Mouse (Mus musculus) forebrain, embryonic 16.5 days (tissue): ENCODE measurements at regions not wholly inside any gene's neighbourhood (a gene's known extent, or its start where the extent isn't known, plus 50 kb on each side); places are given as distances from the start of the nearest gene placed in this dataset.

Experiments
- ATAC-seq: fragments of 200-750 bp; cut with Nextera tagmentation; 2 replicates; pipeline ENCODE4 v1.8.0; 2017; ENCODE audit warnings: mild to moderate bottlenecking, moderate library complexity
- H3K27ac ChIP-seq: fragments of 300-500 bp; sonication (generic); 2 replicates; pipeline ENCODE4 v1.5.1; 2014; ENCODE audit warnings: low read length, control low read depth
- H3K27me3 ChIP-seq: fragments of 300-500 bp; sonication (generic); replicated peaks from 2 replicates; pipeline ENCODE4 v1.6.1; 2014; ENCODE audit warnings: low read length; ENCODE audit not compliant: control insufficient read depth, insufficient read depth
- H3K36me3 ChIP-seq: fragments of 300-500 bp; sonication (generic); 2 replicates; pipeline ENCODE4 v1.6.1; 2014; ENCODE audit not compliant: control insufficient read depth, insufficient read depth
- H3K4me1 ChIP-seq: fragments of 300-500 bp; sonication (generic); replicated peaks from 2 replicates; pipeline ENCODE4 v1.6.1; 2014; ENCODE audit warnings: low read length; ENCODE audit not compliant: control insufficient read depth, insufficient read depth
- H3K4me2 ChIP-seq: fragments of 300-500 bp; sonication (generic); 2 replicates; pipeline ENCODE4 v1.6.1; 2014; ENCODE audit warnings: mild to moderate bottlenecking, low read length, control low read depth
- H3K4me3 ChIP-seq: fragments of 300-500 bp; sonication (generic); replicated peaks from 2 replicates; pipeline ENCODE4 v1.5.1; 2014; ENCODE audit warnings: mild to moderate bottlenecking, low read length, control low read depth
- H3K9ac ChIP-seq: fragments of 300-500 bp; sonication (generic); replicated peaks from 2 replicates; pipeline ENCODE4 v1.6.1; 2014; ENCODE audit warnings: low read depth, low read length, control low read depth
- H3K9me3 ChIP-seq: fragments of 300-500 bp; sonication (generic); 2 replicates; pipeline ENCODE4 v1.6.1; 2016; ENCODE audit warnings: low read length; ENCODE audit not compliant: control insufficient read depth
- WGBS: fragments of 180-500 bp; shearing (Covaris S2); extraction: QIAGEN DNeasy Blood & Tissue Kit; methylation state at CpG from one replicate; pipeline ENCODE4 v1.1.7; 2014; 5-methylcytosine and 5-hydroxymethylcytosine counted together

- Histone ChIP-seq H3K36me3 (no peaks in the 10 kb centered on the region), H3K27me3 (peaks cover 5% of the 10 kb centered on the region), H3K9ac (no peak overlapping the region), H3K9me3 (no peaks in the 10 kb centered on the region), H3K27ac (no peak overlapping the region), H3K4me2 (no peak overlapping the region), H3K4me3 (no peak overlapping the region), H3K4me1 (no peaks in the 10 kb centered on the region)
- 65% methylated on average over 5 of the region's 5 CpGs for WGBS
- no peak for ATAC-seq
Observed at GRCm38 (mm10) chr2:146637573-146637972, 125.4 kb upstream of the Ralgapa2 start.

GRCm38 (mm10) chr2:146646237-146646972, 134.3 kb upstream of the Ralgapa2 start:
- Histone ChIP-seq H3K9me3 (no peaks in the 10 kb centered on the region), H3K27me3 (no peaks in the 10 kb centered on the region), H3K36me3 (no peaks in the 10 kb centered on the region), H3K4me2 (peak overlapping the region; percentile 30), H3K9ac (no peak overlapping the region), H3K4me1 (peaks cover 8% of the 10 kb centered on the region; the same call in 1 of the 2 replicates), H3K4me3 (no peak overlapping the region), H3K27ac (no peak overlapping the region)
- WGBS, result 2% methylated on average over 16 of the region's 16 CpGs
- ATAC-seq, result peak; percentile 80

- no peak overlapping the region for H3K9ac ChIP-seq
- H3K4me3 ChIP-seq, result no peak overlapping the region
- peak overlapping the region; percentile 30 for H3K4me2 ChIP-seq
- no peak overlapping the region for H3K27ac ChIP-seq
- WGBS, result 35% methylated on average over 2 of the region's 2 CpGs
- H3K9me3 ChIP-seq, result no peaks in the 10 kb centered on the region
- no peaks in the 10 kb centered on the region for H3K36me3 ChIP-seq
- H3K27me3 ChIP-seq, result no peaks in the 10 kb centered on the region
- peaks cover 8% of the 10 kb centered on the region; the same call in 1 of the 2 replicates for H3K4me1 ChIP-seq
- ATAC-seq, result peak; percentile 31; the same call in 1 of the 2 replicates
Observed at GRCm38 (mm10) chr2:146646973-146647282, 134.8 kb upstream of the Ralgapa2 start.

DNA sequence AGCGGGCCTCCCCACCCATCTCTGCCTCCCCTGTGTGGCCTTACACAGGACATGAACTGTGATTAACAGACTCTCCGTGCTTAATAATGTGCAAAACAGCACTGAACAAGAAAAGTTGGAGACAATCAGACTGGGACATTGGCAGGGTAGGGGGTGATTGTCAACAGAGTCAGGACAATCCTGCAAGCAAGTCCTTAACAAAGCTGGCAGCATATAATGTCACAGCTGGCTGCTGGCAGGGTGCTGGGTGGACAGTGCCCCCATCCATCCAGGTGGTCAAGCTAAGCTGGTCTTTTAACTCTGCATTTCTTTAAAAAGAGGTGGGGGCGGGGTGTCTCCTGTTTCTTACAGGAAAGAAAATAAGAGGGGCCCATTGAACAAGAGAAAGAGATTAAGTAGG, 149.2 kb upstream of the Ralgapa2 start:
- Histone ChIP-seq H3K4me2 (no peak overlapping the region), H3K9me3 (no peaks in the 10 kb centered on the region), H3K9ac (no peak overlapping the region), H3K4me3 (no peak overlapping the region), H3K27ac (no peak overlapping the region), H3K4me1 (no peaks in the 10 kb centered on the region), H3K27me3 (peaks cover 6% of the 10 kb centered on the region; the same call in 1 of the 2 replicates), H3K36me3 (no peaks in the 10 kb centered on the region)
- ATAC-seq, result no peak
- WGBS, result 23% methylated on average over 3 of the region's 3 CpGs

- ATAC-seq, result no peak
- Histone ChIP-seq H3K4me1 (no peaks in the 10 kb centered on the region), H3K36me3 (no peaks in the 10 kb centered on the region), H3K9me3 (no peaks in the 10 kb centered on the region), H3K4me3 (no peak overlapping the region), H3K9ac (no peak overlapping the region), H3K27ac (no peak overlapping the region), H3K4me2 (no peak overlapping the region), H3K27me3 (no peaks in the 10 kb centered on the region)
- 45% methylated on average over 2 of the region's 2 CpGs for WGBS
Observed at GRCm38 (mm10) chr2:146672761-146673160, 160.6 kb upstream of the Ralgapa2 start.

DNA sequence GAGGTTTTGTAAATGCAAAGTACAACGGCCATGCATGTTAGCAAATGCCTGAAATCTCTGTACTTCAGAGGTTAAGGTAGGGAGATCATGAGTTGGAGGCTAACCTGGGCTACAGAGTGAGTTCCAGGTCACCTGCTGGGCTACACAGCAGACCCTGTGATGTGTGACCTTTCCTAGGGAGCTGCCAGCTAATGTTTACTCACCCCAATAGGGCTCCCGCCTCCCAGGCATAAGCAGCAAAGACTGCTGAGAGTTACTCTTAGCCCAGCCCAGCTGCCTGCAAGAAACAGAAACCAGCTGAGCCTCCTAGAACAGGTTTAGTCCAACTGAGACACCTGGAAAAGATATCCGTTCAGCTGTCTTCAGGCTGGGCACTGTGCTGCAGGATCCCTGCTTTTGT, 169.8 kb upstream of the Ralgapa2 start:
- Histone ChIP-seq H3K9ac (no peak overlapping the region), H3K4me3 (no peak overlapping the region), H3K4me2 (no peak overlapping the region), H3K27ac (no peak overlapping the region), H3K36me3 (no peaks in the 10 kb centered on the region), H3K4me1 (no peaks in the 10 kb centered on the region), H3K27me3 (no peaks in the 10 kb centered on the region), H3K9me3 (no peaks in the 10 kb centered on the region)
- 87% methylated on average over 3 of the region's 3 CpGs for WGBS
- ATAC-seq, result no peak

DNA sequence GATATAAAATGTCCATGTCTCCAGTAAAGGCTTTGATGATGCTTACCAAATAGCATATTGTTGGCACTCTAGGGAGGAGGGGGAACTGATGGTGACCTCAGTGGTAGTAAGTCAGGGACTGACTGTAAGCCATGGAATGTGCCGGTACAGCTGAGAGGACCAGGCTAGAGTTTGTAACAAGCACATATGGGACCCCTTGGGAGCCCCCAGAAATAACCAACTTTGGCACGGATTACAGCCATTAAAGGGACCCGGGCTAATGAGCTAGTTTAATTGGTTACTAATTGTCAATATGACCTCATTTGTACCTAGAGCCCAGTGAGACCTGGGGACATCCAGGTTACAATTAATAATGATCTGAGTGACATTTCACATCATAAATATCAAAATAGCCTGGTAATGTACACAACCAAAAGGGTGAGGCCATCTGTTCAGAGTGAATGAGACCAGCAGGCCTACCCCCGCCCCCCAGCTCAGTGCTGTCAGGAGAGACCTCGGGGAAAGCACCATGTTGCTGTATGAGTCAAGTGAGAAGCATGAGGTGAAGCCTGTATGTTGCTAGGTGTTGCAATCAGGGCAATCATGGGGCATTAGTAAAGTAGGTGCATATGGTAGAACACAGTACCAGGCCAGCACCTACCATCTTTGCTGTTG, 169.7 kb upstream of the Kiz start:
- 0 out of 2 replicates have a peak, but pooled peaks cover 4% of the 10 kb centered on the region for H3K27me3 ChIP-seq

DNA sequence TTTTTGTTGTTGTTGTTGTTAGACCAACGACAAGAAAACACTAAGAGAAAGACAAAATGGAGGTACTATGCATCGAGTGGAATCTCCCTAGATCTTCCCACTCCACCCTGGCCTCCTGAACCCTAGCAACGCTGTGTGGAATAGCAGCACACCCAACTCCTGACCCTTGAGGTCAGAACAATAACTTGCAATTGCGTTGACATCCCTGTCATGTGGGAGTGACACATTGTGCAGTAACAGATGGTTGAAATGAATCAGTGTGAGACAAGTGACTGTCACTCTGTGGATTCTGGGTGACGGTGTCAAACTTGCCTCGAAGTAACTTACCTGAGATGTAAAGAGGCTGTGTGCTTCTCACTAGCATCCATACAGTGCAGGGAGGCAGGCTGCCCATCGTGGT, 167.1 kb upstream of the Kiz start:
- H3K9ac ChIP-seq, result no peak overlapping the region
- no peak overlapping the region for H3K4me2 ChIP-seq
- WGBS, result 74% methylated on average over 7 of the region's 7 CpGs
- no peak overlapping the region for H3K4me3 ChIP-seq
- H3K27me3 ChIP-seq, result peaks cover 4% of the 10 kb centered on the region; the same call in 1 of the 2 replicates
- H3K4me1 ChIP-seq, result no peaks in the 10 kb centered on the region
- no peak overlapping the region for H3K27ac ChIP-seq
- ATAC-seq, result no peak
- H3K9me3 ChIP-seq, result no peaks in the 10 kb centered on the region
- H3K36me3 ChIP-seq, result no peaks in the 10 kb centered on the region

More for the DNA sequence above, 169.7 kb upstream of the Kiz start:
- H3K27ac ChIP-seq, result no peak overlapping the region
- 50% methylated on average over 5 of the region's 5 CpGs for WGBS
- H3K36me3 ChIP-seq, result no peaks in the 10 kb centered on the region
- H3K9me3 ChIP-seq, result no peaks in the 10 kb centered on the region
- H3K4me3 ChIP-seq, result no peak overlapping the region
- H3K4me1 ChIP-seq, result no peaks in the 10 kb centered on the region
- H3K4me2 ChIP-seq, result no peak overlapping the region
- no peak overlapping the region for H3K9ac ChIP-seq
- ATAC-seq, result no peak

- H3K9me3 ChIP-seq, result no peaks in the 10 kb centered on the region
- no peak for ATAC-seq
- H3K27ac ChIP-seq, result no peak overlapping the region
- WGBS, result 33% methylated on average over 2 of the region's 2 CpGs
- no peak overlapping the region for H3K4me2 ChIP-seq
- peaks cover 9% of the 10 kb centered on the region; the same call in 1 of the 2 replicates for H3K27me3 ChIP-seq
- no peak overlapping the region for H3K4me3 ChIP-seq
- H3K9ac ChIP-seq, result no peak overlapping the region
- H3K36me3 ChIP-seq, result no peaks in the 10 kb centered on the region
- 0 out of 2 replicates have a peak, but pooled peaks cover 4% of the 10 kb centered on the region for H3K4me1 ChIP-seq
Observed at GRCm38 (mm10) chr2:146693484-146693883, 162.2 kb upstream of the Kiz start.
